Mouse (Mus musculus): Measurements from ENCODE around the gene Pla2g1b. TPM values are rescaled to one million over a fixed set of nuclear protein-coding genes. Genes with fewer than 3 reads are reported as not detected.

Gene Pla2g1b
- polyA plus RNA-seq, 1 experiment from 2014 or later, result not detected

- ATAC-seq (replicated peaks; ENCODE audit: insufficient number of reproducible peaks, low FRiP score, low TSS enrichment, low read depth) (no peak), DNase-seq (ENCODE audit: low spot score) (no peak)
- Histone ChIP-seq H3K4me1 (ENCODE audit: control insufficient read depth, insufficient read depth, low read length) (peaks cover 12% of the 10 kb centered on the region), H3K36me3 (replicated peaks; ENCODE audit: control insufficient read depth, insufficient read depth, low read depth, low read length) (no peaks in the 10 kb centered on the region), H3K9me3 (replicated peaks; ENCODE audit: control insufficient read depth, low read length) (no peaks in the 10 kb centered on the region), H3K27ac (replicated peaks; ENCODE audit: low read depth, low read length) (no peak overlapping the region; the same call in 1 of the 2 replicates), H3K4me2 (ENCODE audit: low read depth, low read length) (peak overlapping the region; percentile 54), H3K4me3 (ENCODE audit: low read depth, low read length) (peak overlapping the region; percentile 98), H3K27me3 (ENCODE audit: control insufficient read depth, insufficient read depth, low read length) (no peaks in the 10 kb centered on the region), H3K9ac (replicated peaks; ENCODE audit: low read length) (peak overlapping the region; percentile 90)
- WGBS, result 34% methylated on average over 18 of the region's 18 CpGs
Observed at GRCm38 (mm10) chr5:115507981-115508858, 42.2 kb downstream of the Pla2g1b start.

DNA sequence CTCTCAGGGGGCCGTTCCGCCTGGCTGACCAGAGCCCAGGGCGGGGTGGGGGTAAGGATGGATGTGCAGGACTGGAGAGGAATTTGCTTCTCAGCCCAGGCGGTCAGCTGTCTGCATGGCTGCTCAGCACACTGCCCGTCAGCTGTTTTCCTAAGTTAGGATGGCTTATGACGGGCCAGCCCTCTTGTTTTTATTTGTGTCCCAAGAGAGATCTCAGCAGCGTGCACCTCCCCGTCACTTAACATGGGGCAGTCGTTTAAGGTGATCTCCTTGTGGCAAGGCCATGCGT lies 42.7 kb downstream of the Pla2g1b start:
- Histone ChIP-seq H3K27ac (replicated peaks; ENCODE audit: low read depth, low read length) (no peak overlapping the region), H3K36me3 (replicated peaks; ENCODE audit: control insufficient read depth, insufficient read depth, low read depth, low read length) (no peaks in the 10 kb centered on the region), H3K9me3 (replicated peaks; ENCODE audit: control insufficient read depth, low read length) (no peaks in the 10 kb centered on the region), H3K4me1 (ENCODE audit: control insufficient read depth, insufficient read depth, low read length) (peaks cover 12% of the 10 kb centered on the region), H3K27me3 (ENCODE audit: control insufficient read depth, insufficient read depth, low read length) (no peaks in the 10 kb centered on the region), H3K9ac (replicated peaks; ENCODE audit: low read length) (peak overlapping the region; percentile 2; the same call in 1 of the 2 replicates), H3K4me2 (ENCODE audit: low read depth, low read length) (peak overlapping the region; percentile 54), H3K4me3 (ENCODE audit: low read depth, low read length) (peak overlapping the region; percentile 98)
- ATAC-seq (replicated peaks; ENCODE audit: insufficient number of reproducible peaks, low FRiP score, low TSS enrichment, low read depth), result 0 out of 2 replicates have a peak, but pooled peaks have one; percentile 27
- DNase-seq (ENCODE audit: low spot score), result no peak
- WGBS, result 19% methylated on average over 10 of the region's 10 CpGs

DNA sequence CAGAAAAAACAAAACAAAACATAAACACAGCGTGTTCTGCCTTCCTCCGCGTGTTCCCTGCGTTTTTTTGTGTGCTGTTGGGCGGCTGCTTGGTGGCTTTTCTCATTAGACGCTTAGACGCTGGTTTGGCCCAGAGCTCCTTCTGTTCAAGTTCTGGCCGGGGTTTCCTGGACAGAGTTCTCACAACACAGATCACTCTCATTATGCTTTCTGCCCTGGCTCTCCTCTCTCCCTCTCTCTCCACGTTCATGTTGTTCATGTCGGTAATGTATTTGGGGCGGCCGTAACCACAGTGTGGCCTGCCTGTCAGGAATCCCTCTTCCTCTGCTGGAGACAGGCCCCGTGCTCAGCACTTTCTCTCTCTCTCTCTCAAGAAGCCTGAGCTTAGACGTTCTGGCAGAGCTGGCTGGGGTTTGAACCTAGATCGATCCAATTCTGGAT lies 43.3 kb downstream of the Pla2g1b start:
- Histone ChIP-seq H3K4me2 (ENCODE audit: low read depth, low read length) (peak overlapping the region; percentile 54), H3K27me3 (ENCODE audit: control insufficient read depth, insufficient read depth, low read length) (no peaks in the 10 kb centered on the region), H3K9me3 (replicated peaks; ENCODE audit: control insufficient read depth, low read length) (no peaks in the 10 kb centered on the region), H3K36me3 (replicated peaks; ENCODE audit: control insufficient read depth, insufficient read depth, low read depth, low read length) (no peaks in the 10 kb centered on the region), H3K27ac (replicated peaks; ENCODE audit: low read depth, low read length) (no peak overlapping the region), H3K4me3 (ENCODE audit: low read depth, low read length) (no peak overlapping the region), H3K4me1 (ENCODE audit: control insufficient read depth, insufficient read depth, low read length) (peaks cover 12% of the 10 kb centered on the region), H3K9ac (replicated peaks; ENCODE audit: low read length) (no peak overlapping the region)
- ATAC-seq (replicated peaks; ENCODE audit: insufficient number of reproducible peaks, low FRiP score, low TSS enrichment, low read depth) (no peak), DNase-seq (ENCODE audit: low spot score) (no peak)
- 26% methylated on average over 15 of the region's 15 CpGs for WGBS

DNA sequence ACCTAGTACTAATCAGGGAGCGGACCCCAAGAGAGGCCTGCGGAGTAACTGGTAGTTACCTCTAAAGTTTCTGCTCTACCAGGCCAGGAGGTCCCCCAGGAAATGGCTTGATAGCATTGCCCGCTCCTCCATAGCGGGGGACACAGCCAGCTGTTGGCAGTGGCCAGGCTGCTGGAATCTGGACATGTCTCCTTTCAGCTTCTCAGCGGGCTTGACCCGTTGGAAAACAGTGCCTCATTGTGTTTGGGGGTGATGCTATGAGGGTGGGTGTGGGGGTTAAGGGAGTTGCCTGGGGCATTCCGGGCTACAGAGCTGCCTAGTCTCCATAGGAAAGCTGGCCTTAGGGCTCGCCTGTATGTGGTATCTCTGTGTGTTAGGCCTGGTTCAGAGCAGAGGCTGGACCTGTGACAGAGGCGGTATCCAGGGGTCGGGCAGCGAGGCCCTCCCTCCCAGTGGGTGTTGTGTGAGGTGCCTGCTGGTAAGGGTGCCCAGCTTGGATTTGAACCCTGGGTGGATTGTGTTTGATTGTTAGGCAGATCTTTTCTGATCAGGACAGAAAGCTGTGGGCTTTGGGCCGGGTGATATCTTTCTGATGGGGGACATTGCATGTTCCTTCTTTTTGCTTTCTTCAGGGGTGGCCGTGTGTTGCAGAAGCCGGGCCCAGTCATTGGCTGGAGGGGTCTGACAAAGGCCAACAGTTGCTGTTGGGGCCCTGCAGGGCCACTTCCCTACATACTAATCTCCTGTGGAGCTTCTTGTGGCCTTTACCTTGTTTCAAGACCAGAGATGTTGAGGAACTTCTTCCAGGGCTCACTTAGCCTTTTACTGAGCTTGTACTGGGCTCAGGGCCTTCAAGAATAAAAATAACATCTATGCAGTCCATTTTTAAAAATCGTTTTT lies 44.0 kb downstream of the Pla2g1b start:
- Histone ChIP-seq H3K27me3 (ENCODE audit: control insufficient read depth, insufficient read depth, low read length) (no peaks in the 10 kb centered on the region), H3K9ac (replicated peaks; ENCODE audit: low read length) (no peak overlapping the region; the same call in 1 of the 2 replicates), H3K36me3 (replicated peaks; ENCODE audit: control insufficient read depth, insufficient read depth, low read depth, low read length) (no peaks in the 10 kb centered on the region), H3K9me3 (replicated peaks; ENCODE audit: control insufficient read depth, low read length) (no peaks in the 10 kb centered on the region), H3K4me2 (ENCODE audit: low read depth, low read length) (peak overlapping the region; percentile 54), H3K27ac (replicated peaks; ENCODE audit: low read depth, low read length) (no peak overlapping the region; the same call in 1 of the 2 replicates), H3K4me1 (ENCODE audit: control insufficient read depth, insufficient read depth, low read length) (peaks cover 17% of the 10 kb centered on the region), H3K4me3 (ENCODE audit: low read depth, low read length) (no peak overlapping the region)
- ATAC-seq (replicated peaks; ENCODE audit: insufficient number of reproducible peaks, low FRiP score, low TSS enrichment, low read depth) (no peak), DNase-seq (ENCODE audit: low spot score) (no peak)
- WGBS, result 49% methylated on average over 15 of the region's 15 CpGs

DNA sequence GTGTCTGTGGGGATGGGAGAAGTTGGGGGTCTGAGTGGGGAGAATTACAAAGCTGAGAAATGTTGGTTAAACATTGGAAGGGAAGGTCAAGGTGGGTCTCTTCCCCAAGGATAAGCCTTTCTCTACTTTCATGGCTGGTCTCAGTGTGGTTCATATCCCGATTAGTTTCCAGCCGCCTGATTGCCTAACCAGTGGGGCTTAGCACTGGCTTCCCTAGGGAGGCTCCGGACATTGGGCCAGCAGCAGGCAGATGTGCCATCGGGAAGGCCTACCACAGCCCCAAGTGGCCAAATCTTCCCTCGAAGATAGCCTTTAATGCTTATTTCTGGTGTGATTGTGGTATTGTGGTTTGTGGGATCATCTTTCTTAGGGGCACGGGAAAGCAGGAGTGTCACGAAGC lies 46.3 kb downstream of the Pla2g1b start:
- no peak overlapping the region for H3K9ac ChIP-seq (replicated peaks; ENCODE audit: low read length)
- H3K27ac ChIP-seq (replicated peaks; ENCODE audit: low read depth, low read length), result no peak overlapping the region
- H3K4me1 ChIP-seq (ENCODE audit: control insufficient read depth, insufficient read depth, low read length), result peaks cover 15% of the 10 kb centered on the region
- H3K4me3 ChIP-seq (ENCODE audit: low read depth, low read length), result no peak overlapping the region
- no peaks in the 10 kb centered on the region for H3K27me3 ChIP-seq (ENCODE audit: control insufficient read depth, insufficient read depth, low read length)
- H3K36me3 ChIP-seq (replicated peaks; ENCODE audit: control insufficient read depth, insufficient read depth, low read depth, low read length), result no peaks in the 10 kb centered on the region
- WGBS, result 92% methylated on average over 7 of the region's 7 CpGs
- no peak overlapping the region for H3K4me2 ChIP-seq (ENCODE audit: low read depth, low read length)
- no peaks in the 10 kb centered on the region for H3K9me3 ChIP-seq (replicated peaks; ENCODE audit: control insufficient read depth, low read length)
- no peak for DNase-seq (ENCODE audit: low spot score)
- ATAC-seq (replicated peaks; ENCODE audit: insufficient number of reproducible peaks, low FRiP score, low TSS enrichment, low read depth), result no peak

GRCm38 (mm10) chr5:115513246-115513645 lies 47.2 kb downstream of the Pla2g1b start:
- no peaks in the 10 kb centered on the region for H3K36me3 ChIP-seq (replicated peaks; ENCODE audit: control insufficient read depth, insufficient read depth, low read depth, low read length)
- ATAC-seq (replicated peaks; ENCODE audit: insufficient number of reproducible peaks, low FRiP score, low TSS enrichment, low read depth) (no peak), DNase-seq (ENCODE audit: low spot score) (no peak)
- H3K27ac ChIP-seq (replicated peaks; ENCODE audit: low read depth, low read length), result no peak overlapping the region
- H3K9me3 ChIP-seq (replicated peaks; ENCODE audit: control insufficient read depth, low read length), result no peaks in the 10 kb centered on the region
- no peaks in the 10 kb centered on the region for H3K27me3 ChIP-seq (ENCODE audit: control insufficient read depth, insufficient read depth, low read length)
- H3K4me1 ChIP-seq (ENCODE audit: control insufficient read depth, insufficient read depth, low read length), result peaks cover 12% of the 10 kb centered on the region
- no peak overlapping the region for H3K4me3 ChIP-seq (ENCODE audit: low read depth, low read length)
- no peak overlapping the region for H3K4me2 ChIP-seq (ENCODE audit: low read depth, low read length)
- H3K9ac ChIP-seq (replicated peaks; ENCODE audit: low read length), result no peak overlapping the region
- 95% methylated on average over 14 of the region's 14 CpGs for WGBS

DNA sequence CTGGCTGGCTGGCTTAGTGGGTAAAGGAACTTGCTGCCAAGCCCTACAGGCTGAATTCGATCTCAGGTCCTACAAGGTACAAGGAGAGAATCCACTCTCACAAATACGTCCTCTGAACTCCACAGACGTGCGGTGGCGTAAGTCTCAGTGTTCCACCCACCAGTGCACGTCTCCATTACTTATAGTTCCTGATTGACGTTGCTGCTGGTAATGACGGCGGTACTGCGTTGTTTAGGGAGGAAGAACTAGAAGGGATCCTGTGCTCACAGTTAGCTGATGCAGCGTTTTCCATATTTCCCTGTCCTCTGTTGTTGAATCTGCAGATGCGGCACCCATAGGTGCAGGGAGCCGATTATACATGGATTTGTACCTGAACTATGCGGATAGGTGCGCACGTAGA lies 47.7 kb downstream of the Pla2g1b start:
- WGBS, result 93% methylated on average over 16 of the region's 16 CpGs
- ATAC-seq (replicated peaks; ENCODE audit: insufficient number of reproducible peaks, low FRiP score, low TSS enrichment, low read depth), result no peak
- no peaks in the 10 kb centered on the region for H3K9me3 ChIP-seq (replicated peaks; ENCODE audit: control insufficient read depth, low read length)
- no peaks in the 10 kb centered on the region for H3K36me3 ChIP-seq (replicated peaks; ENCODE audit: control insufficient read depth, insufficient read depth, low read depth, low read length)
- H3K27me3 ChIP-seq (ENCODE audit: control insufficient read depth, insufficient read depth, low read length), result no peaks in the 10 kb centered on the region
- H3K4me2 ChIP-seq (ENCODE audit: low read depth, low read length), result no peak overlapping the region
- H3K27ac ChIP-seq (replicated peaks; ENCODE audit: low read depth, low read length), result no peak overlapping the region
- DNase-seq (ENCODE audit: low spot score), result no peak
- H3K9ac ChIP-seq (replicated peaks; ENCODE audit: low read length), result no peak overlapping the region
- no peak overlapping the region for H3K4me3 ChIP-seq (ENCODE audit: low read depth, low read length)
- peaks cover 8% of the 10 kb centered on the region for H3K4me1 ChIP-seq (ENCODE audit: control insufficient read depth, insufficient read depth, low read length)

Data from embryonic facial prominence, embryonic 11.5 days (tissue).